In genomic region chr11:52076742-52077352, GRCm38 (mm10) we compare ENCODE assay signal across 19 mouse cellular contexts. TPM values are rescaled to one million over a fixed set of nuclear protein-coding genes. Genes with fewer than 3 reads are reported as not detected.
DNase-seq lines count a peak whose midpoint lies in the region; ATAC-seq and TF ChIP-seq lines count a peak whose summit lies in the region.
"Had no signal": no experiment of that assay in that cellular context is flagged by ENCODE, and none has a peak within 500 bp of the region (broad histone marks: within the 10 kb centered on the region; RNA-seq: fewer than 3 reads in every experiment).

No protein-coding gene starts in this region.

- H3K9me3 ChIP-seq in lung, embryonic 14.5 days (ENCODE audit: low read depth, low read length) = no peaks in the 10 kb centered on the region
- H3K9me3 ChIP-seq in forebrain, postnatal 0 days (ENCODE audit: low read length) = no peaks in the 10 kb centered on the region
- H3K9me3 ChIP-seq: embryonic facial prominence, embryonic 12.5 days; forebrain, embryonic 15.5 days; heart, embryonic 12.5 days; hindbrain, embryonic 13.5 days; limb, embryonic 12.5 days; midbrain, embryonic 15.5 days had no signal

- ATAC-seq in lung, embryonic 14.5 days (ENCODE audit: insufficient read depth) = no peak
- ATAC-seq in activated CD4-positive, CD25-positive, alpha-beta regulatory T cell, adult 4 months = no peak
- no peak for ATAC-seq in forebrain, postnatal 0 days
- ATAC-seq: forebrain, embryonic 15.5 days; midbrain, embryonic 15.5 days had no signal

- WGBS in lung, embryonic 14.5 days = 81% methylated on average over 6 of the region's 6 CpGs
- 76% methylated on average over 6 of the region's 6 CpGs for WGBS in small intestine, adult 2 months
- 85% methylated on average over 6 of the region's 6 CpGs for WGBS in forebrain, postnatal 0 days

- H3K9ac ChIP-seq in lung, embryonic 14.5 days = no peak overlapping the region
- no peak overlapping the region for H3K9ac ChIP-seq in forebrain, postnatal 0 days
- H3K9ac ChIP-seq: embryonic facial prominence, embryonic 12.5 days; forebrain, embryonic 15.5 days; heart, embryonic 12.5 days; hindbrain, embryonic 13.5 days; limb, embryonic 12.5 days; midbrain, embryonic 15.5 days had no signal

- no peak overlapping the region for H3K4me2 ChIP-seq in lung, embryonic 14.5 days
- H3K4me2 ChIP-seq in forebrain, postnatal 0 days (ENCODE audit: low read depth) = no peak overlapping the region
- H3K4me2 ChIP-seq: embryonic facial prominence, embryonic 12.5 days; forebrain, embryonic 15.5 days; heart, embryonic 12.5 days; hindbrain, embryonic 13.5 days; limb, embryonic 12.5 days; midbrain, embryonic 15.5 days had no signal

- no peak overlapping the region for H3K4me3 ChIP-seq in lung, embryonic 14.5 days (ENCODE audit: low read depth, low read length)
- no peak overlapping the region for H3K4me3 ChIP-seq in small intestine, adult 2 months (ENCODE audit: low read depth, low read length)
- H3K4me3 ChIP-seq in forebrain, postnatal 0 days (ENCODE audit: low read depth, low read length) = no peak overlapping the region
- H3K4me3 ChIP-seq: embryonic facial prominence, embryonic 12.5 days; forebrain, embryonic 15.5 days; heart, embryonic 12.5 days; hindbrain, embryonic 13.5 days; limb, embryonic 12.5 days; midbrain, embryonic 15.5 days had no signal

- no peaks in the 10 kb centered on the region for H3K36me3 ChIP-seq in lung, embryonic 14.5 days (ENCODE audit: insufficient read depth)
- H3K36me3 ChIP-seq in small intestine, adult 2 months (ENCODE audit: control insufficient read depth, insufficient read depth, low read length) = no peaks in the 10 kb centered on the region
- H3K36me3 ChIP-seq in forebrain, postnatal 0 days (ENCODE audit: insufficient read depth) = no peaks in the 10 kb centered on the region
- H3K36me3 ChIP-seq: embryonic facial prominence, embryonic 12.5 days; forebrain, embryonic 15.5 days; heart, embryonic 12.5 days; hindbrain, embryonic 13.5 days; limb, embryonic 12.5 days; midbrain, embryonic 15.5 days had no signal

- DNase-seq in heart, adult 11 months = peak; percentile 71
- DNase-seq in heart, postnatal 36 days = no peak
- DNase-seq in lung, embryonic 14.5 days = no peak
- DNase-seq in lung, postnatal 36 days = no peak
- peak; percentile 35 for DNase-seq in CD4-positive helper T cell, adult 2 months (ENCODE audit: low read depth, low spot score)
- DNase-seq in forebrain, postnatal 0 days = no peak
- DNase-seq: adrenal gland, postnatal 36 days; cerebellum, postnatal 25 days; gastrocnemius, postnatal 10 days; kidney, adult 18-20 months; right cerebral cortex, postnatal 4 days had no signal

- H3K4me1 ChIP-seq in lung, embryonic 14.5 days (ENCODE audit: insufficient read depth) = no peaks in the 10 kb centered on the region
- peaks cover 17% of the 10 kb centered on the region for H3K4me1 ChIP-seq in small intestine, adult 2 months (ENCODE audit: control insufficient read depth, insufficient read depth, insufficient read length, low read length)
- H3K4me1 ChIP-seq in forebrain, postnatal 0 days (ENCODE audit: insufficient read depth) = no peaks in the 10 kb centered on the region
- H3K4me1 ChIP-seq: forebrain, embryonic 15.5 days had no signal

- H3K27ac ChIP-seq in lung, embryonic 14.5 days (ENCODE audit: low read depth) = no peak overlapping the region
- 0 out of 2 replicates have a peak overlapping the region, but pooled peaks have one; percentile 3 for H3K27ac ChIP-seq in small intestine, adult 2 months (ENCODE audit: insufficient read depth, low read depth, low read length)
- H3K27ac ChIP-seq in forebrain, postnatal 0 days (ENCODE audit: low read depth, low read length) = no peak overlapping the region
- H3K27ac ChIP-seq: embryonic facial prominence, embryonic 12.5 days; forebrain, embryonic 15.5 days; hindbrain, embryonic 13.5 days; limb, embryonic 12.5 days; midbrain, embryonic 15.5 days had no signal

- peak; percentile 45 for TF ChIP-seq CTCF in lung, embryonic 14.5 days (IDR thresholded peaks at IDR 0.05; ENCODE audit: low read depth)
- no peak for TF ChIP-seq CTCF in small intestine, adult 2 months (IDR thresholded peaks at IDR 0.05; ENCODE audit: extremely low read depth, insufficient read length, insufficient replicate concordance, low read depth, low read length)
- TF ChIP-seq CTCF in forebrain, postnatal 0 days (IDR thresholded peaks at IDR 0.05; ENCODE audit: low read depth) = no peak

- intact Hi-C loops in heart, postnatal 36 days (cut with DNase I) = no loop called here

- TF ChIP-seq POLR2A in small intestine, adult 2 months (IDR thresholded peaks at IDR 0.05; ENCODE audit: low read depth, low read length) = no peak

- H3K27me3 ChIP-seq in lung, embryonic 14.5 days (ENCODE audit: insufficient read depth, low read length) = no peaks in the 10 kb centered on the region
- H3K27me3 ChIP-seq in small intestine, adult 2 months (ENCODE audit: control insufficient read depth, insufficient read depth, low read length) = no peaks in the 10 kb centered on the region
- H3K27me3 ChIP-seq in forebrain, postnatal 0 days (ENCODE audit: insufficient read depth, low read length) = no peaks in the 10 kb centered on the region
- H3K27me3 ChIP-seq: embryonic facial prominence, embryonic 12.5 days; forebrain, embryonic 15.5 days; heart, embryonic 12.5 days; hindbrain, embryonic 13.5 days; limb, embryonic 12.5 days; midbrain, embryonic 15.5 days had no signal

RNA-seq across cellular contexts. Expression of gene Ppp2ca, which starts 21.6 kb away (rescaled TPM):
- 10 to 100 TPM; 52.5 to 55.2 TPM for total RNA-seq in heart, postnatal 36 days (2021)
- 94.0 and 95.3 TPM in 2 replicates for polyA plus RNA-seq in lung, embryonic 14.5 days (2014; fragmentation: Nextera tagmentation; extraction: Ambion mirVana)
- polyA plus RNA-seq in small intestine, adult 2 months (2012; rRNA removed) = 11.9 and 27.0 TPM in 2 replicates
- polyA plus RNA-seq in activated CD4-positive, CD25-positive, alpha-beta regulatory T cell, adult 4 months (2017; shearing (Covaris generic)) = 10 to 100 TPM; 11.0 to 18.0 TPM
- 141 and 143 TPM in 2 replicates for total RNA-seq in forebrain, postnatal 0 days (2014; rRNA removed)
- 105 and 112 TPM in 2 replicates for polyA plus RNA-seq in forebrain, postnatal 0 days (2015; fragmentation: Nextera tagmentation; extraction: Ambion mirVana)

Comparison
In these comparisons a context has a peak if more than half of its experiments do, and no peak if none do; other contexts are left out.
1. DNase-seq: peak in heart, adult 11 months (single experiment) and CD4-positive helper T cell, adult 2 months (single experiment); none in heart, postnatal 36 days (0 of 2), lung, embryonic 14.5 days (single experiment), lung, postnatal 36 days (single experiment) and forebrain, postnatal 0 days (single experiment).